20 mouse cellular contexts compared by ENCODE assay signal in the genomic region with DNA sequence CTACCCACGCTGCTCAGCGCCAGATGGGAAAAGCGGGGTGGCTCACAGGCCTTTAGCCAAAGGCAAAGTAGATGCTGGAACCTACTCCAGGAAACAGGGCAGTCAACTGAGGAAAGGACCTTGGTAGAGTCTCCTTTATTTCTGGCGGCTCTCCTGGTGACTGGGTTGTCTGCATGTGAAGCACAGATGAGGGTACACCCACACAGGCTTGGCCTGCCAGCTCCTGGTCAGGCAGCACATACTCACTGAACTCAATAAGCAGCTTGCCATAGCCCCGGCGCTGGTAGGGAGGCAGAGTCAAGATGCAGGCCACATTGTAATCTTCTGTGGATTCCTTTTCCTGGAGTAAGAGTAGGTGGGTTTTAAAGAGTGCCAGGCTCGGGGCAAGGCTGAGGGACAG. TPM values are rescaled to one million over a fixed set of nuclear protein-coding genes. Genes with fewer than 3 reads are reported as not detected.
"Had no signal": no experiment of that assay in that cellular context is flagged by ENCODE, and none has a peak within 500 bp of the region (broad histone marks: within the 10 kb centered on the region; RNA-seq: fewer than 3 reads in every experiment).

No protein-coding gene starts in this region.

- H3K4me3 ChIP-seq: left cerebral cortex, adult 2 months; limb, embryonic 12.5 days; liver, embryonic 13.5 days; lung, embryonic 15.5 days; megakaryocyte, embryonic 14.5 days; midbrain, embryonic 12.5 days; neural tube, embryonic 13.5 days had no signal

- H3K4me2 ChIP-seq: limb, embryonic 12.5 days; liver, embryonic 13.5 days; lung, embryonic 15.5 days; midbrain, embryonic 12.5 days; neural tube, embryonic 13.5 days had no signal

- H3K27ac ChIP-seq: left cerebral cortex, adult 2 months; limb, embryonic 12.5 days; liver, embryonic 13.5 days; lung, embryonic 15.5 days; macrophage; midbrain, embryonic 12.5 days; neural tube, embryonic 13.5 days had no signal

- H3K9me3 ChIP-seq: limb, embryonic 12.5 days; liver, embryonic 13.5 days; lung, embryonic 15.5 days; megakaryocyte, embryonic 14.5 days; midbrain, embryonic 12.5 days; neural tube, embryonic 13.5 days had no signal

- ATAC-seq: intestine, postnatal 0 days; liver, postnatal 0 days; midbrain, embryonic 16.5 days had no signal

- DNase-seq: kidney, adult 8-10 months; kidney, postnatal 25 days; liver; liver, embryonic 13.5 days; liver, postnatal 0 days; lung, postnatal 14 days; retina, postnatal 1 day; right cerebral cortex, postnatal 25 days; thymus, postnatal 4 days had no signal

- H3K9ac ChIP-seq: limb, embryonic 12.5 days; liver, embryonic 13.5 days; liver, postnatal 0 days; lung, embryonic 15.5 days; midbrain, embryonic 12.5 days had no signal

- H3K27me3 ChIP-seq: limb, embryonic 12.5 days; liver, embryonic 13.5 days; lung, embryonic 15.5 days; megakaryocyte, embryonic 14.5 days; midbrain, embryonic 12.5 days; neural tube, embryonic 13.5 days had no signal

RNA-seq across cellular contexts. Expression of a gene that starts 44.7 kb away (rescaled TPM):
- total RNA-seq: layer of hippocampus, postnatal 10 days; left cerebral cortex, adult 2 months; left cerebral cortex, postnatal 25 days had no signal
- polyA plus RNA-seq: neural tube, embryonic 13.5 days had no signal
